Mouse (Mus musculus) MEL (cell line): ENCODE data around the gene Nubpl.

Experiments
- CTCF ChIP-seq, 3 experiments: IDR thresholded peaks in 2 of 3; conservative IDR thresholded peaks in 1 of 3; 2 replicates each; pipeline ENCODE4 v1.5.1; 2011 to 2012; ENCODE audit warnings: low read length in 3 of 3, low read depth in 2 of 3, mild to moderate bottlenecking in 2 of 3, improper control_type of control experiment in 1 of 3, inconsistent platforms in 1 of 3, mixed read lengths in 1 of 3, moderate library complexity in 1 of 3; ENCODE audit not compliant: control insufficient read depth in 1 of 3, insufficient read depth in 1 of 3, poor library complexity in 1 of 3, severe bottlenecking in 1 of 3
- ELF1 ChIP-seq: IDR thresholded peaks from 2 replicates; pipeline ENCODE4 v1.6.1; 2014; ENCODE audit warnings: low read depth, mild to moderate bottlenecking, inconsistent platforms, low read length, improper control_type of control experiment, moderate library complexity
- ETS1 ChIP-seq: IDR thresholded peaks from 2 replicates; pipeline ENCODE4 v1.6.1; 2012; ENCODE audit warnings: low read depth, mild to moderate bottlenecking, inconsistent platforms, low read length, improper control_type of control experiment, moderate library complexity
- JUND ChIP-seq: IDR thresholded peaks from 2 replicates; pipeline ENCODE4 v1.6.1; 2011; ENCODE audit warnings: low read depth, mild to moderate bottlenecking, improper control_type of control experiment, low read length
- MAX ChIP-seq: IDR thresholded peaks from 2 replicates; pipeline ENCODE4 v1.6.1; 2011; ENCODE audit warnings: low read length, improper control_type of control experiment
- MEF2A ChIP-seq: IDR thresholded peaks from 2 replicates; pipeline ENCODE4 v1.6.1; 2014; ENCODE audit warnings: low read depth, mild to moderate bottlenecking, inconsistent platforms, low read length, improper control_type of control experiment; ENCODE audit not compliant: poor library complexity, insufficient replicate concordance, severe bottlenecking; ENCODE audit errors: extremely low read depth
- POLR2A ChIP-seq, 2 experiments: IDR thresholded peaks; 2 replicates each; pipeline ENCODE4 v1.6.1; 2011 to 2012; ENCODE audit warnings: low read length in 2 of 2, mild to moderate bottlenecking in 2 of 2, control low read depth in 1 of 2, improper control_type of control experiment in 1 of 2, low read depth in 1 of 2, moderate library complexity in 1 of 2; ENCODE audit not compliant: control insufficient read depth in 1 of 2, insufficient read depth in 1 of 2, poor library complexity in 1 of 2
- TAL1 ChIP-seq: IDR thresholded peaks from 2 replicates; pipeline ENCODE4 v1.6.1; 2012; ENCODE audit warnings: mild to moderate bottlenecking, inconsistent platforms, low read length, moderate library complexity, mixed read lengths
- TBP ChIP-seq: IDR thresholded peaks from 2 replicates; pipeline ENCODE4 v1.8.0; 2011; ENCODE audit warnings: low read depth, low read length, improper control_type of control experiment
- UBTF ChIP-seq: IDR thresholded peaks from 2 replicates; pipeline ENCODE4 v1.6.1; 2012; ENCODE audit warnings: low read depth, mild to moderate bottlenecking, inconsistent platforms, low read length, improper control_type of control experiment, moderate library complexity, borderline replicate concordance; ENCODE audit not compliant: insufficient read depth
- USF1 ChIP-seq: IDR thresholded peaks from 2 replicates; pipeline ENCODE4 v1.6.1; 2014; ENCODE audit warnings: low read depth, mild to moderate bottlenecking, inconsistent platforms, low read length, improper control_type of control experiment, moderate library complexity
- ZC3H11A ChIP-seq: IDR thresholded peaks from 2 replicates; pipeline ENCODE4 v1.6.1; 2012; ENCODE audit warnings: low read depth, mild to moderate bottlenecking, inconsistent platforms, low read length, improper control_type of control experiment
- ZNF384 ChIP-seq: IDR thresholded peaks from 2 replicates; pipeline ENCODE4 v1.6.1; 2012; ENCODE audit warnings: low read depth, mild to moderate bottlenecking, inconsistent platforms, low read length, improper control_type of control experiment

DNA sequence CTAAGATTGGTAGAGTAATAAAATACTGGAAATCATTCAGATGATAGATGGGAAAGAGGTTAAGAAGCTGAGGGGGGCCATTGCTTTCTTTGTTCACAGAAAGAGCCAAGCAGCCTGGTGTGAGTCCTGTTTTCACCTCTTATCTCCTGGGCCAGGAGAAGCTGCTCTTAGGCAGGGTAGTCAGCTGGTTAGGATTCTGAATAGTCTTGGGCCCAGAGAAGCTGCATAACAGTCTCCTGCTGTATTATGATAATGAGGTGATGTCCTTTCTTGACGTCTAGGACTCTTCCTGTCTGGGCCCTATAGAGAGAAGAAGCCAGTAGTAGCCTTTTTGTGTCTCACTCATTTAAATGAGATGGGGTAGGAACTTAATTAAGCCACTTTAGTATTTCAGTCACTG lies 178.8 kb downstream of the Nubpl start:
- TF ChIP-seq JUND (no peak), MEF2A (no peak), CTCF (IDR thresholded peaks at IDR 0.05 in 2 of 3, conservative IDR thresholded peaks at IDR 0.05 in 1 of 3; ENCODE audit: control insufficient read depth in 1 of 3, insufficient read depth in 1 of 3, low read depth in 2 of 3, low read length in 3 of 3, poor library complexity in 1 of 3, severe bottlenecking in 1 of 3) (no peak), POLR2A (IDR thresholded peaks at IDR 0.05; ENCODE audit: control insufficient read depth in 1 of 2, insufficient read depth in 1 of 2, low read depth in 1 of 2, low read length in 2 of 2, poor library complexity in 1 of 2) (no peak), TAL1 (no peak), ZC3H11A (no peak), UBTF (no peak), ELF1 (no peak), TBP (no peak), ETS1 (no peak), USF1 (no peak), MAX (no peak), ZNF384 (no peak)
